Mouse (Mus musculus) layer of hippocampus, adult 18-20 months (tissue): ENCODE measurements around the gene Ckmt2. TPM values are rescaled to one million over a fixed set of nuclear protein-coding genes. Genes with fewer than 3 reads are reported as not detected.
A peak's percentile ranks its signal among the peaks of the same experiment; 100 is the strongest.

Source experiments
- DNase-seq, 2 experiments: peaks; one replicate each; pipeline ENCODE4 v3.0.0; 2022; ENCODE audit warnings: low spot score in 2 of 2
- total RNA-seq, 2 experiments: library from RNA; stranded (reverse); gene quantifications; 2 replicates each; pipeline ENCODE4 v1.2.3; 2021

Gene Ckmt2
- total RNA-seq, 2 experiments from 2014 or later, result 0.58 TPM; not detected in 1

- DNase-seq, result no peak
Observed at GRCm38 (mm10) chr13:91873734-91874329, 2.9 kb downstream of the Ckmt2 start.

GRCm38 (mm10) chr13:91868577-91868976 is 8.1 kb downstream of the Ckmt2 start:
- peak in 1 of 2 experiments; percentile 51 for DNase-seq

- DNase-seq, result no peak
Observed at GRCm38 (mm10) chr13:91858835-91859234, 17.9 kb downstream of the Ckmt2 start.

GRCm38 (mm10) chr13:91857427-91857826 is 19.3 kb downstream of the Ckmt2 start:
- DNase-seq, result no peak

GRCm38 (mm10) chr13:91854412-91854811 is 22.3 kb downstream of the Ckmt2 start:
- no peak for DNase-seq

- DNase-seq, result no peak
Observed at GRCm38 (mm10) chr13:91827876-91828275, 48.8 kb downstream of the Ckmt2 start.

GRCm38 (mm10) chr13:91826066-91826465 is 50.6 kb downstream of the Ckmt2 start:
- DNase-seq, result no peak

GRCm38 (mm10) chr13:91824845-91825550 is 51.7 kb downstream of the Ckmt2 start:
- DNase-seq, result no peak

- no peak for DNase-seq
Observed at GRCm38 (mm10) chr13:91823735-91824134, 53.0 kb downstream of the Ckmt2 start.

- no peak for DNase-seq
Observed at GRCm38 (mm10) chr13:91814670-91815069, 62.0 kb downstream of the Ckmt2 start.

- DNase-seq, result peak in 1 of 2 experiments; percentile 19
Observed at GRCm38 (mm10) chr13:91809476-91809875, 67.2 kb downstream of the Ckmt2 start.

GRCm38 (mm10) chr13:91807874-91808575 is 68.7 kb downstream of the Ckmt2 start:
- no peak for DNase-seq

- peak; percentile 87 to 94 for DNase-seq
Observed at GRCm38 (mm10) chr13:91807155-91807839, 69.4 kb downstream of the Ckmt2 start, which contains the start of gene Zcchc9. TSS of gene Zcchc9 (minus strand) at chr13:91807705.

Other genes starting within 250 kb of the Ckmt2 start
- gene Acot12, start 135.4 kb downstream of the Ckmt2 start, total RNA-seq, result 1 to 10 TPM in 1 of 2 experiments, under 1 TPM in 1; 0.42 to 1.1 TPM
- gene Zcchc9, start 69.2 kb downstream of the Ckmt2 start, total RNA-seq, result 10 to 100 TPM; 12.5 to 15.0 TPM